Mouse (Mus musculus) spleen, postnatal 14 days (tissue): ENCODE data around the gene Rfc2.
A peak's percentile ranks its signal among the peaks of the same experiment; 100 is the strongest.
"Not testable (repeated sequence)": the region's sequence is repeated elsewhere in the genome, so short reads cannot be mapped to it uniquely, and the experiment has no call there.

Experiments
- DNase-seq, 2 experiments: peaks; one replicate each; pipeline ENCODE4 v3.0.0; 2021 to 2022; ENCODE audit warnings: low spot score in 2 of 2

Gene Rfc2

DNA sequence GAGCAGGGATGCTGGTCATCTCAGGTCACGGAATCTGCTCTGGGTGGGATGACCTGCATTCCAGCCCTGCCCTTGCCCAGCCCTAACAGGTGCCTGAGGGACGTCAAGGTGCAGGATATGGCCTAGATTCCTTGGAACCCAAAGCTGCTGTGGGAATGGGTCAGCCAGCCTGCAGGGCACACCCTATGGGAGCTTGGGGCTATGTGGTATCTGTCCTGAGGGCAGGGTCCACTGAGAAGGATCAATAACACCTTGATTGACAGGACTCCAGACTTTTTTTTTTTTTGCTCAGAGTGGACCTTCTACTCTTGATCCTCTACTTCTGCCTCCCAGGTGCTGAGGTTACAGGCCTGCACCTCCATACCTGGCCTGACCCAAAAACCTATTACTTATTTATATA lies 66.2 kb downstream of the Rfc2 start:
- no peak for DNase-seq

DNA sequence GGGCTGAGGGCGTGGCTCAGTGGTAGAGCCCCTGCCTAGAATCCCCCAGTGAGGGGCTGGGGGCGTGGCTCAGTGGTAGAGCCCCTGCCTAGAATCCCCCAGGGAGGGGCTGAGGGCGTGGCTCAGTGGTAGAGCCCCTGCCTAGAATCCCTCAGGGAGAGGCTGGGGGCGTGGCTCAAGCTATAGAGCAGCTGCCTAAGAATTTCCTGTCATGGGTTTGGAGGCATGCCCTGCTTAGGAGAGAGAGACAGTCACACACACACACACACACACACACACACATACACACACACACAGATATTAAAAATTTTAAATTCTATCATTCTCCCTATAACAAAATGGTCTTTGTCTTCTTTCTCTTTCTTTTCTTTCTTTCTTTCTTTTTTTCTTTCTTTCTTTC lies 67.8 kb downstream of the Rfc2 start:
- not testable (repeated sequence) for DNase-seq

DNA sequence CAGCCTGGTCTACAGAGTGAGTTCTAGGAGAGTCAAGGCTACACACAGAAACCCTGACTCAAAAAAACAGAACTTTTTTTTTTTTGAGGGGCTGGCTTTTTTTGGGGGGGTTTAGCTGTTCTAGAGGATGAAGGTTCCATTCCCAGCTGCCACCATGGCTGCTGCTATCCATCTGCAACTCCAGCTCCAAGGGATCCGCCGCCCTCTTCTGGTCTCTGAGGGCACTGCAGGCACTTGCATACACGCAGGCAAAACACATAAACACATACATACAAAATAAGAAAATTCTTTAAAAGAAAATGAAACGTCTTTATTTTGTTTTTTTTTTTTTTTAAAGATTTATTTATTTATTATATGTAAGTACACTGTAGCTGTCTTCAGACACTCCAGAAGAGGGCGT lies 69.8 kb downstream of the Rfc2 start:
- DNase-seq, result peak; percentile 31 to 63
